Comparison of ENCODE assay signal across 8 mouse cellular contexts in the genomic region with DNA sequence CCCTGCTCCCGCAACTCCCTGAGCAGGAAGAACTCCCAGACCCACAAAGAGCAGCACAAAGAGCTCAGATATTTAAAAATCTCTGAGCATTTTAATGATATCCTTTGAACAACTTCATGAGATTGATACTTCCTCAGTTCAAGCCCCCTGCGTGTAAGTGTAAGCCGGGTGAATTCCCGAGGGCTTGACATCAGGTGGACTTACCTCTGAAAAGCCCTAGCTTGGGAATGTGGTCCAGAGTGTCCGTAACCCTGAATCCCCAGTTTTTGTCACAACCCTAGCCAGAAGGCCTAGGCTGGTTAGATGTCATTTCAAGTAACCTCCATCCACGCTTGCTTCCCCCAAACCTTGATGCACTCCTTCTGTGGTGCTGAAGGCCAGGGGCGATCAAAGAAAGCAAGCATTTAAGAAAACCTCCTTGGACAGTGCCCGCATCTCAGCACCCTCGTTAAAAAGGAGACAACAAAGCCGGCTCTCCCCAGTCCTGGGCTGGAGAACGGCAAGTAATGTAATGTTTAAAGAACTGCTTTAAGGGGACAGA. TPM values are rescaled to one million over a fixed set of nuclear protein-coding genes. Genes with fewer than 3 reads are reported as not detected.
DNase-seq lines count a peak whose midpoint lies in the region; ATAC-seq and TF ChIP-seq lines count a peak whose summit lies in the region.

No protein-coding gene starts in this region.

- ATAC-seq in forebrain, postnatal 0 days, result peak; percentile 2; the same call in 1 of the 2 replicates
- ATAC-seq in liver, embryonic 14.5 days (ENCODE audit: insufficient read depth), result no peak

- TF ChIP-seq CTCF in E14TG2a.4 (conservative IDR thresholded peaks at IDR 0.05; ENCODE audit: low read length), result no peak
- no peak for TF ChIP-seq CTCF in forebrain, postnatal 0 days (IDR thresholded peaks at IDR 0.05; ENCODE audit: low read depth)
- TF ChIP-seq CTCF in liver, embryonic 14.5 days (IDR thresholded peaks at IDR 0.05; ENCODE audit: low read depth), result no peak

- no peaks in the 10 kb centered on the region for H3K9me3 ChIP-seq in heart, embryonic 10.5 days
- no peaks in the 10 kb centered on the region for H3K9me3 ChIP-seq in E14TG2a.4 (ENCODE audit: low read length)
- no peaks in the 10 kb centered on the region for H3K9me3 ChIP-seq in forebrain, postnatal 0 days (ENCODE audit: low read length)
- H3K9me3 ChIP-seq in liver, embryonic 14.5 days (ENCODE audit: control insufficient read depth, low read length), result no peaks in the 10 kb centered on the region

- peaks cover 26% of the 10 kb centered on the region for H3K4me1 ChIP-seq in heart, embryonic 10.5 days
- peaks cover 20% of the 10 kb centered on the region for H3K4me1 ChIP-seq in E14TG2a.4 (replicated peaks; ENCODE audit: low read depth, low read length)
- peaks cover 5% of the 10 kb centered on the region; the same call in 1 of the 2 replicates for H3K4me1 ChIP-seq in forebrain, postnatal 0 days (ENCODE audit: insufficient read depth)
- H3K4me1 ChIP-seq in liver, embryonic 14.5 days (replicated peaks; ENCODE audit: control insufficient read depth in 2 of 2, insufficient read depth in 2 of 2, low read length in 1 of 2), result peaks cover 14 to 27% of the 10 kb centered on the region in 2 experiments

- no peaks in the 10 kb centered on the region for H3K36me3 ChIP-seq in heart, embryonic 10.5 days
- peaks cover 27% of the 10 kb centered on the region for H3K36me3 ChIP-seq in E14TG2a.4 (ENCODE audit: insufficient read depth, low read length)
- H3K36me3 ChIP-seq in forebrain, postnatal 0 days (ENCODE audit: insufficient read depth), result no peaks in the 10 kb centered on the region
- no peaks in the 10 kb centered on the region for H3K36me3 ChIP-seq in liver, embryonic 14.5 days (replicated peaks; ENCODE audit: control insufficient read depth, insufficient read depth, low read depth)

- H3K9ac ChIP-seq in forebrain, postnatal 0 days, result peak overlapping the region; percentile 59
- peak overlapping the region; percentile 15; the same call in 1 of the 2 replicates for H3K9ac ChIP-seq in liver, embryonic 14.5 days (replicated peaks)

- H3K27ac ChIP-seq in heart, embryonic 10.5 days, result peak overlapping the region; percentile 86
- peak overlapping the region; percentile 76 for H3K27ac ChIP-seq in forebrain, postnatal 0 days (ENCODE audit: low read depth, low read length)
- H3K27ac ChIP-seq in liver, embryonic 14.5 days, result no peak overlapping the region

- H3K4me3 ChIP-seq in heart, embryonic 10.5 days, result peak overlapping the region; percentile 96
- peak overlapping the region; percentile 100 for H3K4me3 ChIP-seq in E14TG2a.4 (replicated peaks; ENCODE audit: low read length)
- peak overlapping the region; percentile 57 for H3K4me3 ChIP-seq in forebrain, postnatal 0 days (ENCODE audit: low read depth, low read length)
- H3K4me3 ChIP-seq in liver, embryonic 14.5 days (ENCODE audit: insufficient read depth in 1 of 2, low read depth in 2 of 2, low read length in 2 of 2), result peak overlapping the region; percentile 75 to 80

- TF ChIP-seq EP300 in liver, embryonic 14.5 days (IDR thresholded peaks at IDR 0.05; ENCODE audit: low read depth), result no peak

- H3K27me3 ChIP-seq in heart, embryonic 10.5 days (ENCODE audit: insufficient read depth, poor library complexity, severe bottlenecking), result no peaks in the 10 kb centered on the region
- no peaks in the 10 kb centered on the region for H3K27me3 ChIP-seq in E14TG2a.4 (ENCODE audit: insufficient read depth, low read length)
- H3K27me3 ChIP-seq in forebrain, postnatal 0 days (ENCODE audit: insufficient read depth, low read length), result no peaks in the 10 kb centered on the region
- H3K27me3 ChIP-seq in liver, embryonic 14.5 days (ENCODE audit: control insufficient read depth, insufficient read depth, low read length), result no peaks in the 10 kb centered on the region; the same call in 1 of the 2 replicates

- DNase-seq in heart, embryonic 10.5 days (ENCODE audit: low spot score), result no peak
- DNase-seq in heart, adult 11 months, result no peak
- no peak for DNase-seq in forebrain, postnatal 0 days
- DNase-seq in liver, embryonic 14.5 days (ENCODE audit: low read depth in 3 of 3, low spot score in 3 of 3), result no peak
- DNase-seq in urinary bladder, postnatal 10 days (ENCODE audit: low spot score), result no peak
- DNase-seq in gastrocnemius, adult 8-10 months (ENCODE audit: low spot score in 2 of 2), result no peak
- DNase-seq in right cerebral cortex, postnatal 36 days (ENCODE audit: low spot score in 2 of 2), result no peak

- WGBS in heart, embryonic 10.5 days, result 49% methylated on average over 11 of the region's 11 CpGs
- WGBS in forebrain, postnatal 0 days, result 32% methylated on average over 11 of the region's 11 CpGs
- 51% methylated on average over 11 of the region's 11 CpGs for WGBS in liver, embryonic 14.5 days (ENCODE audit: insufficient replicate concordance)

- peak overlapping the region; percentile 78 for H3K4me2 ChIP-seq in forebrain, postnatal 0 days (ENCODE audit: low read depth)
- H3K4me2 ChIP-seq in liver, embryonic 14.5 days (ENCODE audit: low read depth), result peak overlapping the region; percentile 64

RNA-seq across cellular contexts. Expression of gene Urb1, which starts 0.6 kb away (rescaled TPM):
- 8.4 and 12.7 TPM in 2 replicates for polyA plus RNA-seq in heart, embryonic 10.5 days (2016; fragmentation: Nextera tagmentation; extraction: Ambion mirVana)
- 12.7 and 19.0 TPM in 2 replicates for total RNA-seq in forebrain, postnatal 0 days (2014; rRNA removed)
- 4.6 and 5.4 TPM in 2 replicates for polyA plus RNA-seq in forebrain, postnatal 0 days (2015; fragmentation: Nextera tagmentation; extraction: Ambion mirVana)
- 2.9 and 3.6 TPM in 2 replicates for polyA plus RNA-seq in liver, embryonic 14.5 days (2012; rRNA removed)
- polyA plus RNA-seq in liver, embryonic 14.5 days (2014; fragmentation: Nextera tagmentation; extraction: Ambion mirVana), result 5.0 and 6.1 TPM in 2 replicates
- total RNA-seq in gastrocnemius, adult 8-10 months (2022), result 1 to 10 TPM; 4.2 to 4.7 (median 4.3) TPM

RNA-seq across cellular contexts. Expression of gene Eva1c, which starts 15.7 kb away (rescaled TPM):
- 1.0 and 2.3 TPM in 2 replicates for polyA plus RNA-seq in heart, embryonic 10.5 days (2016; fragmentation: Nextera tagmentation; extraction: Ambion mirVana)
- 4.0 TPM in 2 replicates for total RNA-seq in forebrain, postnatal 0 days (2014; rRNA removed)
- polyA plus RNA-seq in forebrain, postnatal 0 days (2015; fragmentation: Nextera tagmentation; extraction: Ambion mirVana), result 3.4 TPM in 2 replicates
- 0.11 and 0.14 TPM in 2 replicates for polyA plus RNA-seq in liver, embryonic 14.5 days (2012; rRNA removed)
- 0.15 and 0.23 TPM in 2 replicates for polyA plus RNA-seq in liver, embryonic 14.5 days (2014; fragmentation: Nextera tagmentation; extraction: Ambion mirVana)
- under 1 TPM in 3 of 4 experiments, not detected in 1; 0.34 to 0.56 (median 0.38) TPM for total RNA-seq in gastrocnemius, adult 8-10 months (2022)
